Mouse (Mus musculus) layer of hippocampus, adult 6 months (tissue): Measurements from ENCODE around the gene Met. TPM values are rescaled to one million over a fixed set of nuclear protein-coding genes. Genes with fewer than 3 reads are reported as not detected.

Experiments
- long read RNA-seq, 2 experiments: library from polyadenylated mRNA; unstranded; transcript quantifications; one replicate each; pipeline ENCODE4 v2.0.0; 2019 to 2020
- polyA plus RNA-seq: library from polyadenylated mRNA; unstranded; fragments of <200 nt; fragmentation: Nextera tagmentation; gene quantifications from 2 replicates; pipeline ENCODE4 v1.2.3, GENCODE M21; 2021

Met gene
- 0.69 and 0.82 TPM in 2 replicates for polyA plus RNA-seq
- long read RNA-seq, experiment 1, partial matches to known transcripts, result 2 of 4 reads
- long read RNA-seq, experiment 1, other reads (novel, unspliced or antisense), result 2 of 4 reads
- long read RNA-seq, experiment 2, full-length matches to known transcripts, result 1 of 3 reads
- long read RNA-seq, experiment 2, partial matches to known transcripts, result 1 of 3 reads
- long read RNA-seq, experiment 2, other reads (novel, unspliced or antisense), result 1 of 3 reads

GRCm38 (mm10) chr6:17463434-17464280, at the start of gene Met:
Gene Met, plus strand, starts transcription at chr6:17463800.

Other genes with a start within 250 kb of the Met start
- 25.5 and 29.8 TPM in 2 replicates for gene Cav2, start 182.6 kb upstream of the Met start, polyA plus RNA-seq
- 13.5 TPM in 2 replicates for gene Cav1, start 157.5 kb upstream of the Met start, polyA plus RNA-seq
- 365 and 370 TPM in 2 replicates for gene Capza2, start 172.4 kb downstream of the Met start, polyA plus RNA-seq
- gene St7, start 229.1 kb downstream of the Met start, polyA plus RNA-seq, result 14.0 and 14.9 TPM in 2 replicates